Mouse (Mus musculus) heart, adult 8-10 months (tissue): ENCODE data around the gene Ubn1. TPM values are rescaled to one million over a fixed set of nuclear protein-coding genes. Genes with fewer than 3 reads are reported as not detected.

ENCODE experiments used
- total RNA-seq, 4 experiments: library from RNA; stranded (reverse); gene quantifications; 2 replicates each; pipeline ENCODE4 v1.2.4; 2022

The Ubn1 gene
- total RNA-seq, 4 experiments from 2014 or later: 18.6 to 25.8 (median 22.3) TPM

Other genes starting within 250 kb of the Ubn1 start
- gene 4930562C15Rik, start 214.6 kb upstream of the Ubn1 start, total RNA-seq: not detected
- 10 to 100 TPM; 14.6 to 20.6 (median 19.2) TPM for gene Ubald1, start 169.7 kb upstream of the Ubn1 start, total RNA-seq
- 100 to 1,000 TPM; 166 to 200 (median 185) TPM for gene Mgrn1, start 163.8 kb upstream of the Ubn1 start, total RNA-seq
- 10 to 100 TPM; 14.2 to 20.0 (median 16.6) TPM for gene Nudt16l1, start 111.3 kb upstream of the Ubn1 start, total RNA-seq
- gene Anks3, start 85.9 kb upstream of the Ubn1 start, total RNA-seq: 10 to 100 TPM; 10.6 to 13.3 (median 12.2) TPM
- gene Sept12, start 52.2 kb upstream of the Ubn1 start, total RNA-seq: not detected
- gene Smim22, start 42.8 kb upstream of the Ubn1 start, total RNA-seq: not detected
- 10 to 100 TPM; 11.1 to 19.2 (median 14.7) TPM for gene Rogdi, start 36.5 kb upstream of the Ubn1 start, total RNA-seq
- gene Glyr1, start 194 bp upstream of the Ubn1 start, total RNA-seq: 10 to 100 TPM; 42.2 to 45.5 (median 45.0) TPM
- 10 to 100 TPM in 1 of 4 experiments, 1 to 10 TPM in 3; 6.3 to 10.6 (median 8.1) TPM for gene Ppl, start 82.4 kb downstream of the Ubn1 start, total RNA-seq
- 1 to 10 TPM in 1 of 4 experiments, under 1 TPM in 3; 0.57 to 1.0 (median 0.78) TPM for gene Sec14l5, start 97.1 kb downstream of the Ubn1 start, total RNA-seq
- 10 to 100 TPM; 13.8 to 16.8 (median 14.5) TPM for gene Nagpa, start 154.0 kb downstream of the Ubn1 start, total RNA-seq
- 10 to 100 TPM; 18.1 to 22.8 (median 20.4) TPM for gene AU021092, start 172.2 kb downstream of the Ubn1 start, total RNA-seq
- gene Alg1, start 183.6 kb downstream of the Ubn1 start, total RNA-seq: 10 to 100 TPM; 12.5 to 16.6 (median 14.6) TPM
- gene Eef2kmt, start 205.9 kb downstream of the Ubn1 start, total RNA-seq: 10 to 100 TPM in 2 of 4 experiments, 1 to 10 TPM in 2; 7.8 to 11.6 (median 10.1) TPM